Mouse (Mus musculus): ENCODE results near the gene Phkb. TPM values are rescaled to one million over a fixed set of nuclear protein-coding genes. Genes with fewer than 3 reads are reported as not detected.
"Not testable (repeated sequence)": the region's sequence is repeated elsewhere in the genome, so short reads cannot be mapped to it uniquely, and the experiment has no call there.

Gene Phkb
- polyA plus RNA-seq, 1 experiment from 2014 or later, result 42.2 TPM

- ATAC-seq (replicated peaks; ENCODE audit: extremely low read depth, insufficient read depth, low FRiP score), result peak; percentile 58; the same call in 1 of the 2 replicates
- no peak overlapping the region for H3K9ac ChIP-seq (ENCODE audit: low read length)
- H3K4me1 ChIP-seq (ENCODE audit: control insufficient read depth, insufficient read depth, low read length), result no peaks in the 10 kb centered on the region
- no peak overlapping the region for H3K4me2 ChIP-seq (ENCODE audit: low read depth, low read length)
- no peaks in the 10 kb centered on the region for H3K27me3 ChIP-seq (ENCODE audit: control insufficient read depth, insufficient read depth, low read length)
- no peaks in the 10 kb centered on the region for H3K9me3 ChIP-seq (replicated peaks; ENCODE audit: control insufficient read depth, low read length)
- no peak overlapping the region for H3K4me3 ChIP-seq (ENCODE audit: low read length)
- 86% methylated on average over 19 of the region's 19 CpGs for WGBS
- no peaks in the 10 kb centered on the region for H3K36me3 ChIP-seq (ENCODE audit: control insufficient read depth, insufficient read depth)
- H3K27ac ChIP-seq (ENCODE audit: low read length), result no peak overlapping the region
Observed at GRCm38 (mm10) chr8:85854220-85855123, 13.7 kb downstream of the Phkb start.

GRCm38 (mm10) chr8:85857227-85857896, 16.6 kb downstream of the Phkb start:
- H3K4me2 ChIP-seq (ENCODE audit: low read depth, low read length); H3K4me3 ChIP-seq (ENCODE audit: low read length); H3K36me3 ChIP-seq (ENCODE audit: control insufficient read depth, insufficient read depth); H3K4me1 ChIP-seq (ENCODE audit: control insufficient read depth, insufficient read depth, low read length); H3K27me3 ChIP-seq (ENCODE audit: control insufficient read depth, insufficient read depth, low read length); H3K9me3 ChIP-seq (replicated peaks; ENCODE audit: control insufficient read depth, low read length); H3K9ac ChIP-seq (ENCODE audit: low read length); ATAC-seq (replicated peaks; ENCODE audit: extremely low read depth, insufficient read depth, low FRiP score); H3K27ac ChIP-seq (ENCODE audit: low read length): not testable (repeated sequence)
- 47% methylated on average over 11 of the region's 11 CpGs for WGBS

- Histone ChIP-seq H3K27me3 (ENCODE audit: control insufficient read depth, insufficient read depth, low read length) (no peaks in the 10 kb centered on the region), H3K36me3 (ENCODE audit: control insufficient read depth, insufficient read depth) (no peaks in the 10 kb centered on the region), H3K4me2 (ENCODE audit: low read depth, low read length) (no peak overlapping the region), H3K9me3 (replicated peaks; ENCODE audit: control insufficient read depth, low read length) (no peaks in the 10 kb centered on the region), H3K4me1 (ENCODE audit: control insufficient read depth, insufficient read depth, low read length) (no peaks in the 10 kb centered on the region), H3K9ac (ENCODE audit: low read length) (no peak overlapping the region), H3K4me3 (ENCODE audit: low read length) (no peak overlapping the region), H3K27ac (ENCODE audit: low read length) (no peak overlapping the region)
- 77% methylated on average over 5 of the region's 5 CpGs for WGBS
- ATAC-seq (replicated peaks; ENCODE audit: extremely low read depth, insufficient read depth, low FRiP score), result no peak
Observed at GRCm38 (mm10) chr8:85860612-85861011, 19.9 kb downstream of the Phkb start.

GRCm38 (mm10) chr8:85862381-85862780, 21.6 kb downstream of the Phkb start:
- ATAC-seq (replicated peaks; ENCODE audit: extremely low read depth, insufficient read depth, low FRiP score), result no peak
- no peak overlapping the region for H3K9ac ChIP-seq (ENCODE audit: low read length)
- no peaks in the 10 kb centered on the region for H3K36me3 ChIP-seq (ENCODE audit: control insufficient read depth, insufficient read depth)
- no peak overlapping the region for H3K4me3 ChIP-seq (ENCODE audit: low read length)
- no peak overlapping the region for H3K4me2 ChIP-seq (ENCODE audit: low read depth, low read length)
- H3K9me3 ChIP-seq (replicated peaks; ENCODE audit: control insufficient read depth, low read length), result no peaks in the 10 kb centered on the region
- H3K27ac ChIP-seq (ENCODE audit: low read length), result no peak overlapping the region
- 41% methylated on average over 1 of the region's 1 CpGs for WGBS
- no peaks in the 10 kb centered on the region for H3K27me3 ChIP-seq (ENCODE audit: control insufficient read depth, insufficient read depth, low read length)
- no peaks in the 10 kb centered on the region for H3K4me1 ChIP-seq (ENCODE audit: control insufficient read depth, insufficient read depth, low read length)

GRCm38 (mm10) chr8:85871660-85872059, 30.9 kb downstream of the Phkb start:
- peak; percentile 60; the same call in 1 of the 2 replicates for ATAC-seq (replicated peaks; ENCODE audit: extremely low read depth, insufficient read depth, low FRiP score)
- H3K27ac ChIP-seq (ENCODE audit: low read length), result no peak overlapping the region

GRCm38 (mm10) chr8:85877976-85878375, 37.2 kb downstream of the Phkb start:
- ATAC-seq (replicated peaks; ENCODE audit: extremely low read depth, insufficient read depth, low FRiP score), result no peak

More at GRCm38 (mm10) chr8:85871660-85872059, 30.9 kb downstream of the Phkb start:
- Histone ChIP-seq H3K27me3 (ENCODE audit: control insufficient read depth, insufficient read depth, low read length) (no peaks in the 10 kb centered on the region), H3K4me2 (ENCODE audit: low read depth, low read length) (no peak overlapping the region), H3K9ac (ENCODE audit: low read length) (no peak overlapping the region), H3K9me3 (replicated peaks; ENCODE audit: control insufficient read depth, low read length) (no peaks in the 10 kb centered on the region), H3K4me3 (ENCODE audit: low read length) (no peak overlapping the region), H3K4me1 (ENCODE audit: control insufficient read depth, insufficient read depth, low read length) (no peaks in the 10 kb centered on the region; the same call in 1 of the 2 replicates), H3K36me3 (ENCODE audit: control insufficient read depth, insufficient read depth) (no peaks in the 10 kb centered on the region)
- WGBS, result 60% methylated on average over 2 of the region's 2 CpGs

GRCm38 (mm10) chr8:85879624-85880023, 38.9 kb downstream of the Phkb start:
- Histone ChIP-seq H3K27ac (ENCODE audit: low read length) (no peak overlapping the region), H3K36me3 (ENCODE audit: control insufficient read depth, insufficient read depth) (peaks cover 17% of the 10 kb centered on the region; the same call in 1 of the 2 replicates), H3K4me1 (ENCODE audit: control insufficient read depth, insufficient read depth, low read length) (no peaks in the 10 kb centered on the region), H3K9ac (ENCODE audit: low read length) (no peak overlapping the region), H3K9me3 (replicated peaks; ENCODE audit: control insufficient read depth, low read length) (no peaks in the 10 kb centered on the region), H3K4me2 (ENCODE audit: low read depth, low read length) (no peak overlapping the region), H3K4me3 (ENCODE audit: low read length) (no peak overlapping the region), H3K27me3 (ENCODE audit: control insufficient read depth, insufficient read depth, low read length) (no peaks in the 10 kb centered on the region)
- ATAC-seq (replicated peaks; ENCODE audit: extremely low read depth, insufficient read depth, low FRiP score), result no peak
- 67% methylated on average over 7 of the region's 7 CpGs for WGBS

More at GRCm38 (mm10) chr8:85877976-85878375, 37.2 kb downstream of the Phkb start:
- no peaks in the 10 kb centered on the region for H3K9me3 ChIP-seq (replicated peaks; ENCODE audit: control insufficient read depth, low read length)
- WGBS, result 93% methylated on average over 8 of the region's 8 CpGs
- no peak overlapping the region for H3K27ac ChIP-seq (ENCODE audit: low read length)
- H3K27me3 ChIP-seq (ENCODE audit: control insufficient read depth, insufficient read depth, low read length), result no peaks in the 10 kb centered on the region
- H3K36me3 ChIP-seq (ENCODE audit: control insufficient read depth, insufficient read depth), result peaks cover 17% of the 10 kb centered on the region; the same call in 1 of the 2 replicates
- no peak overlapping the region for H3K4me3 ChIP-seq (ENCODE audit: low read length)
- no peaks in the 10 kb centered on the region for H3K4me1 ChIP-seq (ENCODE audit: control insufficient read depth, insufficient read depth, low read length)
- no peak overlapping the region for H3K4me2 ChIP-seq (ENCODE audit: low read depth, low read length)
- no peak overlapping the region for H3K9ac ChIP-seq (ENCODE audit: low read length)

- no peak overlapping the region for H3K4me2 ChIP-seq (ENCODE audit: low read depth, low read length)
- ATAC-seq (replicated peaks; ENCODE audit: extremely low read depth, insufficient read depth, low FRiP score), result no peak
- no peaks in the 10 kb centered on the region for H3K4me1 ChIP-seq (ENCODE audit: control insufficient read depth, insufficient read depth, low read length)
- H3K27ac ChIP-seq (ENCODE audit: low read length), result no peak overlapping the region
- 88% methylated on average over 3 of the region's 3 CpGs for WGBS
- H3K36me3 ChIP-seq (ENCODE audit: control insufficient read depth, insufficient read depth), result peaks cover 18% of the 10 kb centered on the region
- no peak overlapping the region for H3K4me3 ChIP-seq (ENCODE audit: low read length)
- H3K27me3 ChIP-seq (ENCODE audit: control insufficient read depth, insufficient read depth, low read length), result no peaks in the 10 kb centered on the region
- no peaks in the 10 kb centered on the region for H3K9me3 ChIP-seq (replicated peaks; ENCODE audit: control insufficient read depth, low read length)
- no peak overlapping the region for H3K9ac ChIP-seq (ENCODE audit: low read length)
Observed at GRCm38 (mm10) chr8:85884811-85885210, 44.1 kb downstream of the Phkb start.

GRCm38 (mm10) chr8:85897636-85898035, 56.9 kb downstream of the Phkb start:
- no peaks in the 10 kb centered on the region for H3K36me3 ChIP-seq (ENCODE audit: control insufficient read depth, insufficient read depth)
- no peak overlapping the region for H3K9ac ChIP-seq (ENCODE audit: low read length)
- no peaks in the 10 kb centered on the region for H3K9me3 ChIP-seq (replicated peaks; ENCODE audit: control insufficient read depth, low read length)
- no peak overlapping the region for H3K4me3 ChIP-seq (ENCODE audit: low read length)
- H3K27ac ChIP-seq (ENCODE audit: low read length), result no peak overlapping the region
- no peak overlapping the region for H3K4me2 ChIP-seq (ENCODE audit: low read depth, low read length)
- H3K4me1 ChIP-seq (ENCODE audit: control insufficient read depth, insufficient read depth, low read length), result no peaks in the 10 kb centered on the region
- WGBS, result 90% methylated on average over 2 of the region's 2 CpGs
- H3K27me3 ChIP-seq (ENCODE audit: control insufficient read depth, insufficient read depth, low read length), result no peaks in the 10 kb centered on the region
- no peak for ATAC-seq (replicated peaks; ENCODE audit: extremely low read depth, insufficient read depth, low FRiP score)
